Mouse (Mus musculus): ENCODE data around the gene Chaf1a.
A peak's percentile ranks its signal among the peaks of the same experiment; 100 is the strongest.
"Not testable (repeated sequence)": the region's sequence is repeated elsewhere in the genome, so short reads cannot be mapped to it uniquely, and the experiment has no call there.

DNA sequence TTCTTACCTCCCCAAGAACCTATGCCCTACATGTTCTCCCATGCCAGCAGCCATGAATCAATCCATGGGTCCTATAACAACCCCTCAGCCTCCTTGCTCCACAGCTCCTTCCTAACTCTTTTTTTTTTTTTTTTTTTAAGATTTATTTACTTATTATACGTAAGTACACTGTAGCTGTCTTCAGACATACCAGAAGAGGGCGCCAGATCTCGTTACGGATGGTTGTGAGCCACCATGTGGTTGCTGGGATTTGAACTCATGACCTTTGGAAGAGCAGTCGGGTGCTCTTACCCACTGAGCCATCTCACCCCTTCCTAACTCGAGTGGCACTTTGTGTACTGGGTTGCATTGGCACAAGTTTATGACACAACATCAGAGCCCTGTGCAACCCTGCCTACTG lies 25.5 kb downstream of the Chaf1a start:
- TF ChIP-seq CTCF (IDR thresholded peaks at IDR 0.05): peak; percentile 25
- TF ChIP-seq EP300 (IDR thresholded peaks at IDR 0.05): not testable (repeated sequence)

Measured in lung, postnatal 0 days (tissue).